Mouse (Mus musculus): ENCODE data around the gene Zbtb16.

Zbtb16 gene

DNA sequence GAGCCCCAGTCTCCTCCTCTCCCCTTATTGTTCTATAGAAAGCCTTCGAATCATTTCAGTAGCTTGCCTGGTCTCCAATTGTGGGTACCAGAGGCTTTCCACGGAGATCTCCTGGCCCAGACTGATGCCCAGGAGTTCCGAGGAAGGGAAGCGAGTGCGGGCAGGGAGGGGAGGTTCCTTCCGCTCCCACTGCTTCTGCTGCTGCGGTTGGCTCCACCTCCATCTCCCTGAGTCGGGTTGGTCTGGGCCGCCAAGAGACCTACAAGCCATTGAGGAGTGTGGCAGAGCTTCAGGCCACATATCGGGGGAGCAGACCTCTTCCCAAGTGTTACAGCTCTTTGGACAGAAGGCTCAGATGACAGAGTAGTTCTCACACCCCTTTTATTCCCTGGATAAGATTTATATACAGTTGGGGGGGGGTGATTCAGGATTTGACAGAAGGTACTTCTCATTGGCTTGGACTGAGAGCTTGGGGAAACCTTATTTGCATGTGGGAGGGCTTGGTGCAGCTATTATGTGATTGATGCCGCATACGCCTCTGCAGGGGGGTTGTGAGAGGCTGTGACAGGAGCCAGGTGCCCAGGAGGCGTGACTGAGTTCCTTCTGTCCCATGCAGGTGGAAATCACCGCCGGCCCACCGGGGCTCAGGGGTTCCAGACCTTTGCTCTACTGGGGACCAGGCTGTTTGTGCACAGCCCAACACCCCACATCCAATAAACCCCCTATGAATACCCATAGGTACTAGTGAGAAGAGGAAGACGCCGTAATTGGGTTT, 200.3 kb downstream of the Zbtb16 start:
- DNase-seq, result no peak

DNA sequence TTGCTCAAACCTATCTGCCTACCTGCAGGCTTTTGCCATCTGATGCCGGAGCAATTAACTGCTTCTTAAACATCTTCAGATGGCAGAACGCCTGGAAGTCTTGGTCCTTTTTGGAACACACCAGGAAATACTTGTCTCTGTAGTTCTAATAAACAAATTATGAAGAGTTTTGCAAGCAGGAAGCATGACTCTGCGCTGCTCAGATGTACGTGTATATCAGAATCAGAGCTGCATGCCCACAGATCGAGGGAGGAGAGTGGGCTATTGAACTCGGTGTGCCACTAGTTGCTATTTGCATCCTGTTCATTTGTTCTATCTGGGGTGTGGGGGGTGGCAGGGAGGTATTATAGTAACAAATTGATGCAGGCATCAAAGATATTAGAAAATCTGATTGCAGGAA, 202.9 kb downstream of the Zbtb16 start:
- no peak for DNase-seq

DNA sequence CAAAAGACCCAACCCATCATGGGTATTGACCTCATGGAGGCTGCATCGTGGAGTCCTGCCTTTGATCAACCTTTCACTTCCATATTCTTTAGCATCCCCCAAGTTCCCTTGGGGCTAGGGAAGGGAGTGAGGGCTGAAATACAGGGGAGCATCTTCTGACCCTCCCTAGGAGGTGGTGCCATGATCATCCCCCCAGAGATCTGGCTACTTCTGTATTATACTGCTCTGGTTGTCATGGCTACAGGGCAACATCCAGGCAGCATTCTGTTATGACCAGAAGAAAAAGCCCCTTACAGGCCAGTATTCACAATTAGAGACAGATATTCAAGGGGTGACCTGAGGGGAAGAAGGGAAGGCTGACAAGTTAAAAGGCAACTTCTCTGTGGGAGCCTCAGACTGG, 216.8 kb downstream of the Zbtb16 start:
- no peak for DNase-seq

DNA sequence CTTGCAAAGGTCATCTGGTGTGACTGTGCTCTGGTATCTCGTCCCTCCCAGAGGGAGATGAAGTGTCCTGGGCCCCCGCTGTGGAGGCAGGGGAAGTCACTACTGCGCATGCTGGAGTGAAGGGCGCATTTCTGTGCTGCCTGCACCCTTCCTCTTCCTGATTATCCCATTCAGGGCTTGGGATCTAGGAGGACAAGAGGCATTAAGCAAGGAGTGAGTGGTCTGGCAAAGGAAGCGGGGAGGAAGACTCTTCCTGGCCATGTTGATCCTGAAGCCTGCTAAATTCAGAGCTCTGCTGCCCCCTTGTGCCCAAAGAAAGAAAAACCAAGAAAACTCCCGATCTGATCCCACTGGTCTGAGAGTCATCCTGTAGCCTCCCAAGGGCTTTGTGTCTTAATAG, 217.4 kb downstream of the Zbtb16 start:
- peak; percentile 72 to 78 for DNase-seq

DNA sequence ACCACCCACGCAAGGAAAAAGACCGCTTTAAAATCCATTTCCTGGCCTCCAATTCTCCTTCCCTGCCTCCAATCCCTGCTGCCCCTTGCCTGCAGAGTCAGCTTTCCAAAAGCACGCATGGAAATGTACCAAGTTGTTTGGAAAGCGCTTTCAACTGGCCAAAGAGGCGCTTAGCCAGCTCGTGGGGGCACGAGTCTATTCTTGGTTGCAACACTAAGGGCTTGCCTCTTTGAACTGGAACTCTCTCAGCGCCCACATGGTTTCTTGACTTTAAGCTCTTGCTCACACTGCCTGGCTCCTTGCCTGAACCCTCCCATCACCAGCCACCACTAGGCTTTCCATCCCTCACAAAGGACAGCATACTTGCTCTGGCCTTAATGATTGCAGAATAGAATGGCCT, 217.9 kb downstream of the Zbtb16 start:
- DNase-seq, result peak in 1 of 2 experiments; percentile 25

DNA sequence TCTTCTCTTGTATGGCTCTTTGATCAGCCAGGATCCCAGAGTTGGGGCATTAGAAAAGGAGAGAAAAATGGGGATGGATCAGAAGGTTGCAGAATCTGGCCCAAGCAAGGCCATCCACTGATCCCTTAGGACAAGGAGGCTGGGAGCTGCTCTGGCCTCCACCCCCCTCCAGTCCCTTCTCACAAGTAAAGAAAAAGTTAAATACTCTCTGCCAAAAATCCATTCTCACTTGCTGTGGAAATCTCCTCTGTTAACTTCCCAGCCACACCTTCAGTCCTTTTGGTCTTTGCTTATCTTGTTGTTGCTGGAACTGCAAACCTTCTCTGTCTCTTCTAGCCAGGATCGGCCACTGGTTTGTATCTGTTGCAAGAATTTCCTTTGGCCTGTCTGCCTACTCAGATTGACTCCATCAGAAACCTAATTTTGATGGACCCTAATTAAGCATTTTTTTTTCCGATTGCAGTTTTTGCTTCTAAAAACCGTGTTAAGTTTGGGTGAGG, 218.5 kb downstream of the Zbtb16 start:
- no peak for DNase-seq

DNA sequence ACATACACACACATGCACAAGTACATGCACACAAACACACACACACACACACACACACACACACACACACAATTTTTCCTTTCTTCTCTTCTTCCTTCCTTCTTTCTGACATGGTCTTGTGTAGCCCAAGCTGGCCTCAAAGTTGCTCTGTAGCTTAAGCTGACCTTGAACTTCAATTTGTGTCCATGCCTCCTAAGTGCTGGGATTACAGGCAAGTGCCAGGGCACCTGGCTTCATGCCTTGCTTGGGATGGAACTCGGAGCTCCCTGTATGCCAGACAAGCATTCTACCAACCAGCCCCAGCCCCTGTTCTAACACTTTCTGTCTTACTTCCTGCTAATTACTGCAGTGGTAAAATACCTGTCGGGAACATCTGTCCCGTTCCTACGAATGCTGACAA, 222.8 kb downstream of the Zbtb16 start:
- no peak for DNase-seq

DNA sequence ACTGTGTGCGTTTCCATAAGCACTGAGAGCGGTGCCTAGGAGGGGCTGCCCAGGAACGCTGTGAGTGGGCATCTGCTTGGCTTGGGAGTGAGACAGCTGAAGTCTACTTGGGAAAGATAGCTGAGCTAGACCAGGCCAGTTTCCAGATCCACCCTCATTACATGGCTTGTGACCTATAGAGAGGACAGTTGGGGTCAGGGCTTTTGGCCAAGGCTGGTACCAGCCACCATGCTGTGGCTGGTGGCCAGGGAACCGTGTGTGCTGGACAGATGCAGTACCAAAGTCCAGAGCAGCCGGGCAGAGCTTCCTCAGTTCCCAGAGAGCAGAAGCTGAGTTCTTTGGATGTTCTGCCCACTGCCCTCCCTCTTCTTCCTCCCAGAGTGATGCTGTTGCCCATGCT, 223.5 kb downstream of the Zbtb16 start:
- no peak for DNase-seq

DNA sequence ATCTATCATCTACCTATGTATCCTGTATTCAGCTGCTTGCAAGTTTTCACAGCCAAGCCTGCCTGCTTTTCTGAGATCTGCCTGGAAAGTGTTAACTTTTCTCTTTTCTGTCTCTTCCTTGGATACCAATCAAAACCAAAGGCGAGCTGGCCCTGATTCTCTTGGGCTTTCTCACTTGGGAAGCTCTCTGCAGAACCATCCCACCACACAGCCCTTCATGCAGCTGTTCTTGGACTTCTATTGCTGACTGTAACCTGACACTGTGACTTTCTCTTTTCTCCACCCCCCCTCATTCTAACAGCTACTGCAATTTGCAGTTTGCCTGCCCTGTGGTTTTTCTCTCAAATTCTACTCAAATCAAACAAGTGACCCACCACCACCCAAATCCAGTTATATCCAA, 225.0 kb downstream of the Zbtb16 start:
- DNase-seq, result no peak

DNA sequence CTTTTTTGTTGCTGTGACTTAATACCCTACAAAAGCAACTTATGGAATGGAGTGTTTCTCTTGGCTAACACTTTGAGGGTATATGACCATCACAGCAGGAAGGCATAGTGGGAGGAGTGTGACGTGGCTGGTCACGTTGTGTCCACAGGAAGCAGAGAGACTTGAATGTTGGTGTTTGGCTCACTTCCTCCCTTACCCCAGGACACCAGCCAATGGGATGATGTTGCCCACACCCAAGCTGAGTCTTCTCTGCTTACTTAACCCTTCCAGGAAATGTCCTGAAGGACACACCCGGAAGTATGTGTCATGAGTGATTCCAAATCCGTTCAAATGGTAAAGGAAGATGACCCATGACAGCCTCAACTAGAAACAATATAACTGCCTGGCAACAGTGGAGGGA, 226.3 kb downstream of the Zbtb16 start:
- DNase-seq, result no peak

DNA sequence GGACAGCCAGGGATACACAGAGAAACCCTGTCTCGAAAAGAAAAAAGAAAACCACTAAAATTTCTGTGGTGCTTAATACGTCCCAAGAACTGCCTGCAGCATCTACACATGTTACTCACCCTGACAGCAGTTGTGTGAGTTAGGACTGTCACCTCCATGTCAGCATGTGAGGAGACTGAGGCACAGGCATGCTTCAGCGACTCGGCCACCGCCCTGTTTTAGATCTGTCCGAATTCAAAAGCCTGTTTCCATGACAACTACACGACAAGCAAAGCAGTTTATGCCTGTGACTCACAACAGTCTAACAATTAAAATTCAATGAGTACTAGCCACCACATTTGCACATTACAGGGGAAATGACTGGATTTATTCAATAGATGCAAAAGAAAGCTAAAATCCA, 228.6 kb downstream of the Zbtb16 start:
- DNase-seq, result no peak

DNA sequence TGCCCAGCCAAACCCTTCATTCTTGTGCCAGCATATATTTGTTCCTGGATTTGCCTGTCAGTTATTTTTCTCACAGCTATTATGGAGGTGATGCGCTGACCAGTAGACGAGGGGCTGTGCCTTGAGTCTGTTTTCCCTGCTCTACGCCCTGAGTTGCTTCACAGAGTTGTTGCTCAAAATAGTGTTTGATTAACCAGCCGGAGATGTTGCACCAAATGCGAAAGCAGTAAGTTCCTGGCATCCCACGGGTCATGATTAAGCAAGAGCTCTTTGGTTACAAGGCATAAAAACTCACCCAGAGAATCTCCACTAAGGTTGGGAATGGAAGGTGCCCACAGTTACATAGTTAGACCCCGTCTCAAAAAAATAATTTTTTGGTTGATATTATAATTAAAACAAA, 229.9 kb downstream of the Zbtb16 start:
- DNase-seq, result no peak

DNA sequence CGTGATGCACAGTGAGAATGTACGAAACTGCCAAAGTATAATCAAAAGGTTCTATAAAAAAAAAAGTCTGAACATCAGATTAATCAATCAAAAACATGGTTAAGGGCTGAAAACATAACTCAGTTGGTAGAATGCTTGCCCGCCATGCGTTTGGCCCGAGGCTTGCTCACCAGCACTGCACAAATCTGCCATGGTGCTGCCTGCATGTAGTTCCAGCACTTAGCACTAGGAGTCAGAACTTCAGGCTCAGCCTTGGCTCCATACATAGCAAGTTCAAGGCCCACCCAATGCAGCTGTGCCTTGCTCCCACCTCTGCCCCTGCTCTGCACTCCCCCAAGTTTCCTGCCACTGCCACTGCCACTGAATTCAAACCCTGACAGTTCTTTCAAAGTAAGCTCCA, 230.3 kb downstream of the Zbtb16 start:
- no peak for DNase-seq

DNA sequence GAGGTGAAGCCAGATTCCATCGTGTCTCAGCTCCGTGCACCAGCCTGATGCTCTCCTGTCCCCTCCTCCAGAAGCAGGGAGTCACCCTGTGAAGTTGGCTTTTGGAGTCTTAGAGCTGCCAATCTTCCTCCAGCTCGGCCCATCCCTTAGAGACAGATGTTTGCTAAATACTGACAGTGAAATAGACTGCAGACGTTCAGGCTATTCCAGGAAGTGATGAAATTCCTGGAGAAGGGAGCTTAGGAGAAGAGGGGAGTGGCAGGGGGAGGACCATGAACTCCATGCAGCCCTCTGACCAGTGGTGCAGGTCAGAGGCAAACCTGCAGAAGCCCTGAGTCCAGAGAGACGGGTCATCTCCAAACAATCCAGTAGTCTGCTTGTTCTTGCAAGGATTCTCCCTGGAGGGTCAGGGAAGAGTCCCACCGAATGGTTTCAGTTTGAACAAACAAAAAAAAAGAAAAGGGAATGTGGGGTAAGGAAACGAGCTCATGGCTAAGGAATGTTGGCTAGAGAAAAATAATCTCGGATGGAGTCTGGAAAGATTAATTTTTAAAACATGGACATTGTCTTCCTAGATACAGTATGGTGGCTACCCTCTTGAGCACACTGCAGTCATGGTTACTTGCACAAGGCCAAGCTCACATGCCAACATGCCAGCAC, 231.0 kb downstream of the Zbtb16 start, which contains the start of gene Nnmt:
Gene Nnmt (minus strand): TSS at position 215 of the 660 bp plus-strand sequence.
- peak in 1 of 2 experiments; percentile 16 for DNase-seq

Measured in kidney, postnatal 4 days (tissue).